Mouse (Mus musculus) limb, embryonic 13.5 days (tissue): ENCODE data around the gene Src. TPM values are rescaled to one million over a fixed set of nuclear protein-coding genes. Genes with fewer than 3 reads are reported as not detected.

ENCODE experiments used
- ATAC-seq: fragments of 200-750 bp; cut with Nextera tagmentation; 2 replicates; pipeline ENCODE4 v1.8.0; 2017; ENCODE audit warnings: low read depth, moderate number of reproducible peaks, moderate TSS enrichment; ENCODE audit not compliant: low FRiP score
- H3K27ac ChIP-seq: fragments of 300-500 bp; sonication (generic); 2 replicates; pipeline ENCODE4 v1.5.1; 2015; ENCODE audit warnings: inconsistent platforms, mild to moderate bottlenecking, moderate library complexity
- H3K27me3 ChIP-seq: fragments of 300-500 bp; sonication (generic); 2 replicates; pipeline ENCODE4 v1.6.1; 2015; ENCODE audit warnings: mild to moderate bottlenecking, inconsistent platforms
- H3K36me3 ChIP-seq: fragments of 300-500 bp; sonication (generic); 2 replicates; pipeline ENCODE4 v1.6.1; 2015; ENCODE audit warnings: inconsistent platforms, mild to moderate bottlenecking, moderate library complexity
- H3K4me1 ChIP-seq: fragments of 300-500 bp; sonication (generic); 2 replicates; pipeline ENCODE4 v1.6.1; 2015; ENCODE audit warnings: inconsistent platforms
- H3K4me2 ChIP-seq: fragments of 300-500 bp; sonication (generic); replicated peaks from 2 replicates; pipeline ENCODE4 v1.6.1; 2015; ENCODE audit warnings: inconsistent platforms, mild to moderate bottlenecking, moderate library complexity
- H3K4me3 ChIP-seq: fragments of 300-500 bp; sonication (generic); 2 replicates; pipeline ENCODE4 v1.5.1; 2015; ENCODE audit warnings: moderate library complexity, mild to moderate bottlenecking, inconsistent platforms
- H3K9ac ChIP-seq: fragments of 300-500 bp; sonication (generic); 2 replicates; pipeline ENCODE4 v1.6.1; 2015; ENCODE audit warnings: mild to moderate bottlenecking, inconsistent platforms
- H3K9me3 ChIP-seq: fragments of 300-500 bp; sonication (generic); 2 replicates; pipeline ENCODE4 v1.6.1; 2016; ENCODE audit warnings: inconsistent platforms
- WGBS: fragments of 180-500 bp; shearing (Covaris S2); methylation state at CpG from one replicate; pipeline ENCODE4 v1.1.7; 2015; 5-methylcytosine and 5-hydroxymethylcytosine counted together
- polyA plus RNA-seq: library from polyadenylated mRNA; unstranded; fragments of >200 nt; fragmentation: Nextera tagmentation; extraction: Ambion mirVana; gene quantifications from 2 replicates; pipeline ENCODE4 v1.2.1, GENCODE M21; 2015

Gene Src
- polyA plus RNA-seq, 1 experiment from 2014 or later, result 22.4 TPM

GRCm38 (mm10) chr2:157395371-157395770 lies 22.9 kb upstream of the Src start:
- no peak overlapping the region for H3K9ac ChIP-seq
- ATAC-seq, result no peak
- WGBS, result 70% methylated on average over 5 of the region's 5 CpGs
- H3K27ac ChIP-seq, result no peak overlapping the region; the same call in 1 of the 2 replicates
- H3K36me3 ChIP-seq, result peaks cover 68% of the 10 kb centered on the region
- no peak overlapping the region for H3K4me3 ChIP-seq
- H3K4me2 ChIP-seq, result no peak overlapping the region
- H3K9me3 ChIP-seq, result 0 out of 2 replicates have a peak, but pooled peaks cover 8% of the 10 kb centered on the region
- H3K27me3 ChIP-seq, result no peaks in the 10 kb centered on the region
- no peaks in the 10 kb centered on the region for H3K4me1 ChIP-seq

GRCm38 (mm10) chr2:157395960-157396359 lies 22.3 kb upstream of the Src start:
- Histone ChIP-seq H3K4me2 (no peak overlapping the region), H3K4me3 (no peak overlapping the region), H3K9ac (no peak overlapping the region), H3K27me3 (no peaks in the 10 kb centered on the region), H3K36me3 (peaks cover 65% of the 10 kb centered on the region), H3K4me1 (no peaks in the 10 kb centered on the region), H3K27ac (0 out of 2 replicates have a peak overlapping the region, but pooled peaks have one; percentile 6), H3K9me3 (0 out of 2 replicates have a peak, but pooled peaks cover 8% of the 10 kb centered on the region)
- 69% methylated on average over 13 of the region's 13 CpGs for WGBS
- ATAC-seq, result no peak

GRCm38 (mm10) chr2:157397376-157397775 lies 20.9 kb upstream of the Src start:
- H3K27me3 ChIP-seq, result no peaks in the 10 kb centered on the region
- no peak overlapping the region for H3K4me3 ChIP-seq
- no peaks in the 10 kb centered on the region for H3K4me1 ChIP-seq
- 0 out of 2 replicates have a peak, but pooled peaks cover 8% of the 10 kb centered on the region for H3K9me3 ChIP-seq
- H3K9ac ChIP-seq, result no peak overlapping the region
- peaks cover 53% of the 10 kb centered on the region for H3K36me3 ChIP-seq
- H3K27ac ChIP-seq, result no peak overlapping the region
- ATAC-seq, result no peak
- 92% methylated on average over 4 of the region's 4 CpGs for WGBS
- no peak overlapping the region for H3K4me2 ChIP-seq

- Histone ChIP-seq H3K9me3 (0 out of 2 replicates have a peak, but pooled peaks cover 8% of the 10 kb centered on the region), H3K36me3 (peaks cover 43% of the 10 kb centered on the region), H3K4me3 (no peak overlapping the region), H3K4me2 (no peak overlapping the region), H3K9ac (no peak overlapping the region), H3K4me1 (no peaks in the 10 kb centered on the region), H3K27ac (no peak overlapping the region), H3K27me3 (no peaks in the 10 kb centered on the region)
- WGBS, result 94% methylated on average over 4 of the region's 4 CpGs
- ATAC-seq, result no peak
Observed at GRCm38 (mm10) chr2:157398539-157398938, 19.7 kb upstream of the Src start.

- no peak overlapping the region for H3K9ac ChIP-seq
- WGBS, result 76% methylated on average over 10 of the region's 10 CpGs
- peaks cover 40% of the 10 kb centered on the region for H3K36me3 ChIP-seq
- H3K4me2 ChIP-seq, result no peak overlapping the region
- 0 out of 2 replicates have a peak, but pooled peaks cover 8% of the 10 kb centered on the region for H3K9me3 ChIP-seq
- no peak for ATAC-seq
- H3K4me1 ChIP-seq, result no peaks in the 10 kb centered on the region
- H3K27me3 ChIP-seq, result no peaks in the 10 kb centered on the region
- no peak overlapping the region for H3K4me3 ChIP-seq
- no peak overlapping the region for H3K27ac ChIP-seq
Observed at GRCm38 (mm10) chr2:157399797-157400196, 18.4 kb upstream of the Src start.

GRCm38 (mm10) chr2:157400491-157400890 lies 17.8 kb upstream of the Src start:
- WGBS, result 95% methylated on average over 6 of the region's 6 CpGs
- Histone ChIP-seq H3K9ac (no peak overlapping the region), H3K4me2 (no peak overlapping the region), H3K4me1 (no peaks in the 10 kb centered on the region), H3K4me3 (no peak overlapping the region), H3K36me3 (peaks cover 33% of the 10 kb centered on the region), H3K9me3 (0 out of 2 replicates have a peak, but pooled peaks cover 8% of the 10 kb centered on the region), H3K27me3 (no peaks in the 10 kb centered on the region), H3K27ac (no peak overlapping the region)
- no peak for ATAC-seq

GRCm38 (mm10) chr2:157401261-157401660 lies 17.0 kb upstream of the Src start:
- H3K9ac ChIP-seq, result no peak overlapping the region
- no peaks in the 10 kb centered on the region for H3K27me3 ChIP-seq
- peaks cover 25% of the 10 kb centered on the region for H3K36me3 ChIP-seq
- 96% methylated on average over 2 of the region's 2 CpGs for WGBS
- no peak overlapping the region for H3K4me3 ChIP-seq
- no peak overlapping the region for H3K27ac ChIP-seq
- no peak overlapping the region for H3K4me2 ChIP-seq
- no peak for ATAC-seq
- 0 out of 2 replicates have a peak, but pooled peaks cover 8% of the 10 kb centered on the region for H3K9me3 ChIP-seq
- H3K4me1 ChIP-seq, result no peaks in the 10 kb centered on the region

- ATAC-seq, result no peak
- no peak overlapping the region for H3K4me2 ChIP-seq
- no peaks in the 10 kb centered on the region for H3K27me3 ChIP-seq
- H3K27ac ChIP-seq, result no peak overlapping the region
- H3K9me3 ChIP-seq, result no peaks in the 10 kb centered on the region
- no peak overlapping the region for H3K9ac ChIP-seq
- no peaks in the 10 kb centered on the region for H3K36me3 ChIP-seq
- no peaks in the 10 kb centered on the region for H3K4me1 ChIP-seq
- 85% methylated on average over 7 of the region's 7 CpGs for WGBS
- no peak overlapping the region for H3K4me3 ChIP-seq
Observed at GRCm38 (mm10) chr2:157407596-157407995, 10.6 kb upstream of the Src start.

- 60% methylated on average over 12 of the region's 12 CpGs for WGBS
- no peak overlapping the region for H3K27ac ChIP-seq
Observed at GRCm38 (mm10) chr2:157409793-157410533, 8.3 kb upstream of the Src start.

GRCm38 (mm10) chr2:157411151-157411693 lies 7.0 kb upstream of the Src start:
- Histone ChIP-seq H3K9ac (no peak overlapping the region), H3K4me2 (no peak overlapping the region), H3K9me3 (no peaks in the 10 kb centered on the region; the same call in 1 of the 2 replicates), H3K27ac (no peak overlapping the region), H3K4me1 (no peaks in the 10 kb centered on the region), H3K36me3 (no peaks in the 10 kb centered on the region), H3K27me3 (no peaks in the 10 kb centered on the region), H3K4me3 (no peak overlapping the region)
- 82% methylated on average over 6 of the region's 6 CpGs for WGBS
- ATAC-seq, result no peak

More at GRCm38 (mm10) chr2:157409793-157410533, 8.3 kb upstream of the Src start:
- Histone ChIP-seq H3K27me3 (no peaks in the 10 kb centered on the region), H3K36me3 (no peaks in the 10 kb centered on the region), H3K4me3 (no peak overlapping the region), H3K4me2 (no peak overlapping the region), H3K9ac (no peak overlapping the region), H3K9me3 (no peaks in the 10 kb centered on the region; the same call in 1 of the 2 replicates), H3K4me1 (no peaks in the 10 kb centered on the region)
- no peak for ATAC-seq

- no peak overlapping the region for H3K4me3 ChIP-seq
- no peaks in the 10 kb centered on the region; the same call in 1 of the 2 replicates for H3K9me3 ChIP-seq
- H3K9ac ChIP-seq, result no peak overlapping the region
- no peaks in the 10 kb centered on the region for H3K36me3 ChIP-seq
- no peak for ATAC-seq
- no peaks in the 10 kb centered on the region for H3K27me3 ChIP-seq
- no peaks in the 10 kb centered on the region for H3K4me1 ChIP-seq
- no peak overlapping the region for H3K27ac ChIP-seq
- 60% methylated on average over 7 of the region's 7 CpGs for WGBS
- no peak overlapping the region for H3K4me2 ChIP-seq
Observed at GRCm38 (mm10) chr2:157412497-157412896, 5.7 kb upstream of the Src start.

- no peak overlapping the region for H3K4me2 ChIP-seq
- 58% methylated on average over 6 of the region's 6 CpGs for WGBS
- no peak overlapping the region for H3K9ac ChIP-seq
- H3K27me3 ChIP-seq, result no peaks in the 10 kb centered on the region
- 0 out of 2 replicates have a peak, but pooled peaks have one; percentile 29 for ATAC-seq
- H3K4me3 ChIP-seq, result no peak overlapping the region
- peaks cover 13% of the 10 kb centered on the region for H3K4me1 ChIP-seq
- no peaks in the 10 kb centered on the region; the same call in 1 of the 2 replicates for H3K9me3 ChIP-seq
- H3K27ac ChIP-seq, result no peak overlapping the region
- no peaks in the 10 kb centered on the region for H3K36me3 ChIP-seq
Observed at GRCm38 (mm10) chr2:157417229-157417628, 1.0 kb upstream of the Src start.
